Mouse (Mus musculus) hindbrain, embryonic 11.5 days (tissue): ENCODE data around the gene Sclt1. TPM values are rescaled to one million over a fixed set of nuclear protein-coding genes. Genes with fewer than 3 reads are reported as not detected.

Experiments
- ATAC-seq: fragments of 200-750 bp; cut with Nextera tagmentation; 2 replicates; pipeline ENCODE4 v1.8.0; 2017; ENCODE audit warnings: mild to moderate bottlenecking, moderate TSS enrichment, moderate library complexity; ENCODE audit not compliant: low FRiP score
- DNase-seq: peaks from one replicate; pipeline ENCODE4 v3.0.0-alpha.2; 2015; ENCODE audit warnings: low spot score
- H3K27ac ChIP-seq: fragments of 300-500 bp; sonication (generic); 2 replicates; pipeline ENCODE4 v1.5.1; 2014; ENCODE audit warnings: mild to moderate bottlenecking, low read depth, low read length
- H3K27me3 ChIP-seq: fragments of 300-500 bp; sonication (generic); 2 replicates; pipeline ENCODE4 v1.6.1; 2014; ENCODE audit warnings: mild to moderate bottlenecking, low read length, moderate library complexity, mixed read lengths; ENCODE audit not compliant: control insufficient read depth, insufficient read depth
- H3K36me3 ChIP-seq: fragments of 300-500 bp; sonication (generic); 2 replicates; pipeline ENCODE4 v1.6.1; 2014; ENCODE audit warnings: mild to moderate bottlenecking, low read length, moderate library complexity, mixed read lengths; ENCODE audit not compliant: control insufficient read depth, insufficient read depth
- H3K4me1 ChIP-seq: fragments of 300-500 bp; sonication (generic); replicated peaks from 2 replicates; pipeline ENCODE4 v1.6.1; 2014; ENCODE audit warnings: low read length, mixed read lengths; ENCODE audit not compliant: control insufficient read depth, insufficient read depth
- H3K4me2 ChIP-seq: fragments of 300-500 bp; sonication (generic); replicated peaks from 2 replicates; pipeline ENCODE4 v1.6.1; 2014; ENCODE audit warnings: mild to moderate bottlenecking, low read depth, low read length
- H3K4me3 ChIP-seq: fragments of 300-500 bp; sonication (generic); 2 replicates; pipeline ENCODE4 v1.5.1; 2014; ENCODE audit warnings: low read depth, low read length
- H3K9ac ChIP-seq: fragments of 300-500 bp; sonication (generic); 2 replicates; pipeline ENCODE4 v1.6.1; 2014; ENCODE audit warnings: low read depth, low read length
- H3K9me3 ChIP-seq: fragments of 300-500 bp; sonication (generic); 2 replicates; pipeline ENCODE4 v1.6.1; 2016; ENCODE audit warnings: low read length; ENCODE audit not compliant: control insufficient read depth
- whole genome bisulfite sequencing: fragments of 180-500 bp; shearing (Covaris S2); extraction: QIAGEN DNeasy Blood & Tissue Kit; methylation state at CpG from one replicate; pipeline ENCODE4 v1.1.7; 2014; 5-methylcytosine and 5-hydroxymethylcytosine counted together
- polyA plus RNA-seq: library from polyadenylated mRNA; unstranded; fragments of >200 nt; fragmentation: Nextera tagmentation; extraction: Ambion mirVana; gene quantifications from 2 replicates; pipeline ENCODE4 v1.2.1, GENCODE M21; 2014

Gene Sclt1
- polyA plus RNA-seq, 1 experiment from 2014 or later = 31.0 TPM

DNA sequence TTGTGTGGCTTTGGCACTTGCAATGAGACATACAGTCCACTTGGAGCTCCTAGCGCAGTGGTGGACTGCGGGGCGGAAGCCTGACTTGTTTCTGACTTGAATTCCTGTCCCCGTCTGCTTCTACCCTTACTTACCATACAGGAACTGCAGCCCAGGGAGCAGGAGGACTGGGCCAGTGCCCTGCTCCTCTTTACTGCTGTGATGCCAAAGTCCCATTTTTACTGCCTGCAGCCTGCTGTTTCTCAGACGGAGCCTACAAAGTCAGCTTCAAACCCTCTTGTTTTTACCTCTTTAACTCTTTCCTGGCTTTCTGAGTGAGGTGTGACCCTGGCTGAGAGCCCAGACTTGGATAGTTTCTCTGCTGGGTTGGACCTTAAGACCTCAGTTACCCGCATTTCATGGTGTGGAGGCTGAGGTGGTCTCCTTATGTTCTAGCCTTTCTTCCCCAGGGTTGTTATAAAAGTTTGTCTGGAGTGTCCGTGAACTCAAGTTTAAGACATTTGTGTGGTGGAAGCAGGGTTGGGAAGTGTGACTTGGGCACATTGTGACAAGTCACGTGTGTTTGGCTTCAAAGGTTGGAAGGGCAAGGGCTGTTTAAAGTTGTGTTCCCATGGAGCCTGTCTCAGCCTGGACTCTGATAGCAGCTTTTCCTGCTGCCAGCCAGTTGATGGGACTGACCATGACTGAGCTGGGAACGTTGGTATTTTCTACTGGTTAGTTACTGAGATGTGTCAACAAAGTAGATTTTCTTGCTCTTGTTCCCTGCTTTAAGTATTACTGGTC lies 148.0 kb downstream of the Sclt1 start:
- Histone ChIP-seq H3K9ac (no peak overlapping the region), H3K27ac (no peak overlapping the region), H3K36me3 (no peaks in the 10 kb centered on the region), H3K4me3 (no peak overlapping the region), H3K4me2 (no peak overlapping the region), H3K4me1 (no peaks in the 10 kb centered on the region), H3K27me3 (no peaks in the 10 kb centered on the region), H3K9me3 (no peaks in the 10 kb centered on the region)
- no peak for DNase-seq
- WGBS = 89% methylated on average over 9 of the region's 9 CpGs
- no peak for ATAC-seq

DNA sequence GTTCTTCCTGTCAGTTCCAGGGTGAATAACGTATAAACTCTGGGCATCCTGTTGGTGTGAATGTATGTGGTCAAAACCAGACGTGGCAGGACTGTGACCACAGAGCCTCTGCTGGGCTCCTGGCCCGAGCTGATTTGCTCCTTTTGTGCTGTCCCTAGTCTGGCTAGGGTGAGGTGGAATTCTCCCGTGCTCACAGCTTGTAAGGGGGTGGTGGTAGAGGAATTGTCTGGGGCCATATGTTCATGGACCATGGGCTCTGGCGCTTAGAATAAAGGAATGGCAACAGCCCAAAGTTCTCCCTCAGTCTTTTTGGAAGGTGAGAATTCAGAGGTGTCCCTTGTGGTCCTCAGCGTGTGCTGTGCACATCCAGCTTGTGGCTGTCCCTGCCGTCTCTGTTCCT lies 149.5 kb downstream of the Sclt1 start:
- 91% methylated on average over 7 of the region's 7 CpGs for WGBS
- no peak for DNase-seq
- no peak overlapping the region for H3K4me3 ChIP-seq
- no peak overlapping the region for H3K4me2 ChIP-seq
- ATAC-seq = no peak
- no peak overlapping the region for H3K27ac ChIP-seq
- H3K27me3 ChIP-seq = no peaks in the 10 kb centered on the region
- H3K9me3 ChIP-seq = no peaks in the 10 kb centered on the region
- H3K9ac ChIP-seq = no peak overlapping the region
- H3K4me1 ChIP-seq = no peaks in the 10 kb centered on the region
- H3K36me3 ChIP-seq = no peaks in the 10 kb centered on the region

DNA sequence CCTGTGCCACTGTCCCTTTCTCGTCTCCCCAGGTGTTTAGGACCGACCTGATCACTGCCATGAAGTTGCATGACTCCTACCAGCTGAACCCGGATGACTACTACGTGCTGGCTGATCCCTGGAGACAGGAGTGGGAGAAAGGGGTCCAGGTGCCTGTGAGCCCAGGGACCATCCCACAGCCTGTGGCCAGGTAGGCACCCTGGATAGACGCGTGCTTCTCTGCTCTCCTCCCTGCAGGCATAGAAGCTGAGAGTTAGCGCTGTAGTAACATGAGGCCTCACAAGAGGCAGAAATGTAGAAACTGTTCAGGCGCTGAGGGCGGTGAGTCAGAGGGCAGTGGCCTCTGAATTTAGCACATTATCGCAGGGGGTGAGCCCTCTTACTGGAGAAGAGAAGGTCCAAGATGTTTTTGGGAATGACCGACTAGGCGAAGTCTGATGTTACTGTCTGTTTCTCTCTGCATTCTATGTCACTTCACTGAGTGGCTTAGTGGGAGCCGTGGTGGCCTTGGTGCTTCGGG lies 150.6 kb downstream of the Sclt1 start:
- Histone ChIP-seq H3K4me1 (no peaks in the 10 kb centered on the region), H3K27me3 (no peaks in the 10 kb centered on the region), H3K36me3 (no peaks in the 10 kb centered on the region), H3K9me3 (no peaks in the 10 kb centered on the region), H3K4me2 (no peak overlapping the region), H3K27ac (no peak overlapping the region), H3K4me3 (no peak overlapping the region), H3K9ac (no peak overlapping the region)
- DNase-seq = no peak
- 96% methylated on average over 14 of the region's 14 CpGs for WGBS
- ATAC-seq = no peak

DNA sequence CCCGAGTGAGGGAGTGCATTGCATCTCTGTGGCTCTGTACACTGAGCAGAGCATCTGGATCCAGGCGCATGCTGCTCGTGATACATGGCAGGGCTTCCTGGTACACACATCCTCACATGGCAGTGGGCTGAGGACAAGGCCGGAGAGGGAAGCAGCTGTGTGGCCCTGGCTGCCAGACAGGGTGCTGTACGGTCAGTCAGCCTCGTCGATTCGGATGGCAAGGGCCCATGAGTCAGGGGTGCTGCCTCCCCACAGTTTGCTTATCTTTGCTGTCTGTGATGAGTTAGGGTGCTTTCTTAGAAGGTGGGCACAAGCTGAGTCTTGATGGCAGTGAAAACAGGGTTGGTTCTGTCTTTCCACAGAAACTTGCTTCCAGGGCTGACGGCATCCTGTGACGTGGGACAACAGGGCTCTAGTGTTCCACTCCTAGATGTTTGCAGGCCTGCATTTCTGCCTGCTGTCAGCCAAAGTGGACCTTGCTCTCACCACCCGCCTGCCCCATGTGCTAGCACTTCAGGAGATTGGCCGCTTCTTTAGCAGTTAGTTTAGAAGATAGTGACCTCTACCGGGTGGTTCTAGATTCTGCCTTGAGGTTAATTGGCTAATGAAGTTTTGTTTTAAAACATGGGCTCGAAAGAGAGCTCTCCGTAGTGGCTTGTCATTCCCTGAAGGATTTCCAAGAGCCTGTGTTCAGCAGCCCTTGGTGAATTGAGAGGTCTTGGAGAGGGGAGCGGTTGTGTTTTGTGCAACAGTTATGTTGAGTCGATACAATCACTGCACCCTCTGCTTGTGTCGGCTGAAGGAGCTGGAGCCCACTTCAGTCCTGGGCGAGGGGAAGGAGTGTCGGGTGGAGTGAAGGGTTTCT lies 151.4 kb downstream of the Sclt1 start:
- ATAC-seq = no peak
- no peaks in the 10 kb centered on the region for H3K9me3 ChIP-seq
- no peak for DNase-seq
- H3K4me1 ChIP-seq = no peaks in the 10 kb centered on the region
- no peaks in the 10 kb centered on the region for H3K36me3 ChIP-seq
- H3K9ac ChIP-seq = no peak overlapping the region
- no peaks in the 10 kb centered on the region for H3K27me3 ChIP-seq
- no peak overlapping the region for H3K4me2 ChIP-seq
- 90% methylated on average over 20 of the region's 20 CpGs for WGBS
- no peak overlapping the region for H3K27ac ChIP-seq
- no peak overlapping the region for H3K4me3 ChIP-seq

DNA sequence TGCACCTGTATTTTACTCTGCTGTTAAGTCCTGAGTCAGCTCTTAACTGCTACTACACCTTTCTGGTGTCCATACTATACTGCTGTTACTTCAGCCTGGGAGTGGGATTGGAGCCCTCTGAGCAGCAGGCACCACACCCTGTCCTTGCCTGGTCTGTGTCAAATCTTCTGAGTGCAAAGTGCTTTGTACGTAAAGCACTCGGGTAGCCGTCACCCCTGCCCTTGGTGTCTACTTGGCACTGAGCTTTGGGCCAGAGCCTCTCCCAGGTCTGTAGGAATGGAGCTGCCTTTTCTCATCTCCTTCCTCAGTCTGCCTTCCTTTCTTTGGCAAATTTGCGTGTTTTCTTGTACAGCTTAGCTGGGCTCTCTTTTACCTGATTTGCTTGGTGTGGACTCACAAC lies 152.3 kb downstream of the Sclt1 start:
- Histone ChIP-seq H3K9me3 (no peaks in the 10 kb centered on the region), H3K4me3 (no peak overlapping the region), H3K27ac (no peak overlapping the region), H3K27me3 (no peaks in the 10 kb centered on the region), H3K9ac (no peak overlapping the region), H3K36me3 (no peaks in the 10 kb centered on the region), H3K4me1 (no peaks in the 10 kb centered on the region), H3K4me2 (no peak overlapping the region)
- DNase-seq = no peak
- 96% methylated on average over 4 of the region's 4 CpGs for WGBS
- no peak for ATAC-seq

DNA sequence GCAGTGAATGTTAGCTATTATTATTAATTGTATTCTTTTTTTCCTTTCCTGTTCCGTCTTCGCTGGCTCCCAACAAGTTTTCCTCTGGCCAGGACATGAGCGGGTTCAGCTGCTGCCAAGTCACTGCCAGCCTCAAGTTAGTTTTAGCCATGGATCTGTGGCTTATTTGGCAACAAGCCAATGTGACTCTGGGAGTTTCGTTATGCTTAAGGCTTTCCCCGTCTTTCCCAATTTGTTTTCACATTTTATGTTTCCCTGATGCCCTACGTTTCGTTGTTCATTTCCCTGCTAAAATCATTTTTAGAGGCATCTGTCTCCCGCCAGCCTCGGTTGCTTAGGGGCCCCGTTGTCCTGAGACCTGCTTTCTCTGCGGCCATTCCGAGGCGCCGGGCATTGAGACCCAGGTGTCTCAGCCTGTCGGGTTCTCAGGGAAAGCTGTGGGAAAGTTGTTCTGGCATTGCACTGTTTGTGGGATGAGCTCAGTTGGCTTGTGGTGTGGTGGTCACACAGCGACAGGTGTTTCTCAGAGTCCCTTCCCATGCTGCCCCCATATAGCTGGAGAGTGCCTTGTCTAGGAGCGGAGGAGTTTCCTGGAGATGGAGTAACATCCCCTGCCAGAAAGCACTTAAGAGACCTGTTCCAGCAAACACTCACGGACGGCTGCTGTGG lies 152.9 kb downstream of the Sclt1 start:
- no peak for DNase-seq

DNA sequence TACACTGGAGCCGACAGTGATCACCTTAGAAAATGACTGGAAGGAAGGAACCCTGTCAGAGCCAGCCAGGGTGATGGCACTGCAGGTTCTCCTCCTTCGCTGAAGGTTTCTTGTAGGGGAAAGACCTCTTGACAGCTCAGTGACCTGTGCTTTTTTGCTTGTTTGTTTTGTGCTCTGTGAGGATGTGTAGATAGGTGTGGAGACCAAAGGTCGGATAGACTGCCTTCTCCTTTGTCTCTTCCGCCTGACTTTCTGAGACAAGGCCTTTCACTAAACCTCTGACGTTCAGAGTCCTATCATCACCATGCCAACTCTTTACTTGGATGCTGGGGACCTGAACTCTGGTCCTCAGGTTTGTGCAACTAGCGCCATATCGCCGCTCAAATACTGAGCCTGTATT lies 153.8 kb downstream of the Sclt1 start:
- ATAC-seq = no peak
- no peak overlapping the region for H3K27ac ChIP-seq
- H3K9me3 ChIP-seq = no peaks in the 10 kb centered on the region
- H3K4me2 ChIP-seq = no peak overlapping the region
- H3K36me3 ChIP-seq = no peaks in the 10 kb centered on the region
- H3K4me1 ChIP-seq = no peaks in the 10 kb centered on the region
- 73% methylated on average over 8 of the region's 8 CpGs for WGBS
- H3K27me3 ChIP-seq = no peaks in the 10 kb centered on the region
- H3K9ac ChIP-seq = no peak overlapping the region
- DNase-seq = no peak
- H3K4me3 ChIP-seq = no peak overlapping the region

More for the DNA sequence above, 152.9 kb downstream of the Sclt1 start:
- Histone ChIP-seq H3K36me3 (no peaks in the 10 kb centered on the region), H3K4me1 (no peaks in the 10 kb centered on the region), H3K4me3 (no peak overlapping the region), H3K4me2 (no peak overlapping the region), H3K27me3 (no peaks in the 10 kb centered on the region), H3K27ac (no peak overlapping the region), H3K9me3 (no peaks in the 10 kb centered on the region), H3K9ac (no peak overlapping the region)
- ATAC-seq = no peak
- 94% methylated on average over 19 of the region's 19 CpGs for WGBS

DNA sequence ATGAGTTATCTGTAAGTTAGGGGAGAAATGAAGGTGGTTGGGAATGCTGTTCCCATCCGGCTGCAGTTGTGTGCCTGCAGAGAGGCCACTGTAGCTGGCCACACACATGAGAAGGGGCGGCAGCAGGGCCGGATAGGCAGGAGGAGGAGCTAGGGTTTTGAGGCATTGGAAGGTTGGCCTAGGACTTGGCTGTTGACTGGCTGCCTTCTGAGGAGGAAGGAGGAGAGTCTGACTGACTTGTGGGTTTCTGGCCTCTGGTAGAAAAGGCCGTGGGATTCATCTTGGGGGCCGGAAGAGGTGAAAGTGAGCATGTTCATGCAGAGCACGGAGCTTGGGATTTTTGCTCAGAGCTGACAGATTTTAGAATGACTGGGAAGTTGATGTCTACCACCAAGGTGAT lies 154.7 kb downstream of the Sclt1 start:
- 61% methylated on average over 6 of the region's 6 CpGs for WGBS
- Histone ChIP-seq H3K4me3 (no peak overlapping the region), H3K27ac (no peak overlapping the region), H3K9me3 (no peaks in the 10 kb centered on the region), H3K27me3 (no peaks in the 10 kb centered on the region), H3K36me3 (no peaks in the 10 kb centered on the region), H3K4me1 (no peaks in the 10 kb centered on the region), H3K4me2 (no peak overlapping the region), H3K9ac (no peak overlapping the region)
- no peak for ATAC-seq
- DNase-seq = no peak
